Mouse (Mus musculus) cortical plate, adult 2 months (tissue): ENCODE results near the gene Cyth3. TPM values are rescaled to one million over a fixed set of nuclear protein-coding genes. Genes with fewer than 3 reads are reported as not detected.

Experiments used
- H3K27ac ChIP-seq: fragments of 200-500 bp; 2 replicates; pipeline ENCODE4 v1.5.1; 2012; ENCODE audit warnings: low read length, control low read depth, inconsistent platforms; ENCODE audit not compliant: insufficient read depth
- H3K4me1 ChIP-seq: fragments of 200-500 bp; 2 replicates; pipeline ENCODE4 v1.6.1; 2011; ENCODE audit warnings: low read length; ENCODE audit not compliant: control insufficient read depth, insufficient read depth
- H3K4me3 ChIP-seq: fragments of 200-500 bp; 2 replicates; pipeline ENCODE4 v1.5.1; 2011; ENCODE audit warnings: mild to moderate bottlenecking, low read length, control low read depth; ENCODE audit not compliant: insufficient read depth
- CTCF ChIP-seq: fragments of 200-500 bp; IDR thresholded peaks from 2 replicates; pipeline ENCODE4 v1.5.1; 2011; ENCODE audit warnings: mild to moderate bottlenecking, control low read depth, low read length; ENCODE audit not compliant: insufficient read depth; ENCODE audit errors: extremely low read depth
- POLR2A ChIP-seq: fragments of 200-500 bp; IDR thresholded peaks from 2 replicates; pipeline ENCODE4 v1.6.1; 2011; ENCODE audit warnings: mild to moderate bottlenecking, low read length, control low read depth; ENCODE audit not compliant: insufficient read depth; ENCODE audit errors: extremely low read depth
- polyA plus RNA-seq: library from polyadenylated mRNA; depleted of rRNA; stranded (reverse); fragments of >200 nt; gene quantifications from 2 replicates; pipeline ENCODE4 v1.2.3, GENCODE M21; 2012

The Cyth3 gene
- polyA plus RNA-seq, 1 experiment, result 33.9 TPM

- TF ChIP-seq CTCF (no peak), POLR2A (no peak)
- H3K4me1 ChIP-seq, result no peaks in the 10 kb centered on the region
- H3K4me3 ChIP-seq, result no peak overlapping the region
- no peak overlapping the region for H3K27ac ChIP-seq
Observed at GRCm38 (mm10) chr5:143614519-143614918, 7.7 kb upstream of the Cyth3 start.

GRCm38 (mm10) chr5:143615353-143615752, 6.9 kb upstream of the Cyth3 start:
- no peak overlapping the region for H3K4me3 ChIP-seq
- no peak for TF ChIP-seq CTCF
- no peak overlapping the region for H3K27ac ChIP-seq
- H3K4me1 ChIP-seq, result no peaks in the 10 kb centered on the region

- Histone ChIP-seq H3K27ac (no peak overlapping the region), H3K4me3 (no peak overlapping the region), H3K4me1 (no peaks in the 10 kb centered on the region)
- TF ChIP-seq POLR2A, result no peak
- TF ChIP-seq CTCF, result no peak
Observed at GRCm38 (mm10) chr5:143616116-143616515, 6.1 kb upstream of the Cyth3 start.

GRCm38 (mm10) chr5:143616657-143617329, 5.5 kb upstream of the Cyth3 start:
- TF ChIP-seq POLR2A (no peak), CTCF (no peak)
- Histone ChIP-seq H3K4me3 (no peak overlapping the region), H3K27ac (no peak overlapping the region), H3K4me1 (no peaks in the 10 kb centered on the region)

- Histone ChIP-seq H3K4me3 (no peak overlapping the region), H3K27ac (no peak overlapping the region), H3K4me1 (no peaks in the 10 kb centered on the region)
- TF ChIP-seq POLR2A (no peak), CTCF (no peak)
Observed at GRCm38 (mm10) chr5:143617487-143618209, 4.6 kb upstream of the Cyth3 start.

- Histone ChIP-seq H3K4me3 (no peak overlapping the region), H3K27ac (no peak overlapping the region), H3K4me1 (no peaks in the 10 kb centered on the region)
- TF ChIP-seq POLR2A (no peak), CTCF (no peak)
Observed at GRCm38 (mm10) chr5:143618585-143618984, 3.7 kb upstream of the Cyth3 start.

- H3K27ac ChIP-seq, result no peak overlapping the region
- TF ChIP-seq CTCF, result no peak
- TF ChIP-seq POLR2A, result no peak
- no peak overlapping the region for H3K4me3 ChIP-seq
- H3K4me1 ChIP-seq, result peaks cover 2% of the 10 kb centered on the region; the same call in 1 of the 2 replicates
Observed at GRCm38 (mm10) chr5:143620196-143620595, 2.1 kb upstream of the Cyth3 start.

- Histone ChIP-seq H3K4me3 (no peak overlapping the region), H3K27ac (no peak overlapping the region), H3K4me1 (peaks cover 2% of the 10 kb centered on the region; the same call in 1 of the 2 replicates)
- TF ChIP-seq POLR2A, result no peak
- no peak for TF ChIP-seq CTCF
Observed at GRCm38 (mm10) chr5:143620941-143621340, 1.3 kb upstream of the Cyth3 start.

- H3K4me3 ChIP-seq, result peak overlapping the region; percentile 72
- peaks cover 2% of the 10 kb centered on the region; the same call in 1 of the 2 replicates for H3K4me1 ChIP-seq
- peak overlapping the region; percentile 73; the same call in 1 of the 2 replicates for H3K27ac ChIP-seq
- TF ChIP-seq POLR2A, result no peak
- TF ChIP-seq CTCF, result no peak
Observed at GRCm38 (mm10) chr5:143622623-143623150, 440 bp downstream of the Cyth3 start.
